Mouse (Mus musculus) neural tube, embryonic 11.5 days (tissue): ENCODE measurements around the gene Itga9. TPM values are rescaled to one million over a fixed set of nuclear protein-coding genes. Genes with fewer than 3 reads are reported as not detected.
A peak's percentile ranks its signal among the peaks of the same experiment; 100 is the strongest.

ENCODE experiments used
- ATAC-seq: fragments of 200-750 bp; cut with Nextera tagmentation; 2 replicates; pipeline ENCODE4 v1.8.0; 2017; ENCODE audit warnings: moderate number of reproducible peaks, mild to moderate bottlenecking, moderate TSS enrichment, moderate library complexity; ENCODE audit not compliant: insufficient read depth, low FRiP score, low TSS enrichment
- DNase-seq: peaks from one replicate; pipeline ENCODE4 v3.0.0-alpha.2; 2015; ENCODE audit warnings: low spot score
- H3K27ac ChIP-seq: fragments of 300-500 bp; sonication (generic); 2 replicates; pipeline ENCODE4 v1.5.1; 2014; ENCODE audit warnings: low read depth, mild to moderate bottlenecking, low read length
- H3K27me3 ChIP-seq: fragments of 300-500 bp; sonication (generic); 2 replicates; pipeline ENCODE4 v1.6.1; 2014; ENCODE audit warnings: mild to moderate bottlenecking, low read length, mixed read lengths; ENCODE audit not compliant: control insufficient read depth, insufficient read depth
- H3K36me3 ChIP-seq: fragments of 300-500 bp; sonication (generic); 2 replicates; pipeline ENCODE4 v1.6.1; 2014; ENCODE audit warnings: mild to moderate bottlenecking, low read length, moderate library complexity, mixed read lengths; ENCODE audit not compliant: control insufficient read depth, insufficient read depth
- H3K4me1 ChIP-seq: fragments of 300-500 bp; sonication (generic); 2 replicates; pipeline ENCODE4 v1.6.1; 2014; ENCODE audit warnings: low read length, mixed read lengths; ENCODE audit not compliant: control insufficient read depth, insufficient read depth
- H3K4me2 ChIP-seq: fragments of 300-500 bp; sonication (generic); 2 replicates; pipeline ENCODE4 v1.6.1; 2014; ENCODE audit warnings: low read depth, mild to moderate bottlenecking, moderate library complexity
- H3K4me3 ChIP-seq: fragments of 300-500 bp; sonication (generic); 2 replicates; pipeline ENCODE4 v1.5.1; 2014; ENCODE audit warnings: low read depth, low read length
- H3K9ac ChIP-seq: fragments of 300-500 bp; sonication (generic); 2 replicates; pipeline ENCODE4 v1.6.1; 2014; ENCODE audit warnings: mild to moderate bottlenecking, low read length
- H3K9me3 ChIP-seq: fragments of 300-500 bp; sonication (generic); 2 replicates; pipeline ENCODE4 v1.6.1; 2016; ENCODE audit warnings: low read length; ENCODE audit not compliant: control insufficient read depth
- WGBS: fragments of 180-500 bp; shearing (Covaris S2); extraction: QIAGEN DNeasy Blood & Tissue Kit; methylation state at CpG from one replicate; pipeline ENCODE4 v1.1.7; 2014; 5-methylcytosine and 5-hydroxymethylcytosine counted together
- polyA plus RNA-seq: library from polyadenylated mRNA; unstranded; fragments of >200 nt; fragmentation: Nextera tagmentation; extraction: Ambion mirVana; gene quantifications from 2 replicates; pipeline ENCODE4 v1.2.1, GENCODE M21; 2014

The Itga9 gene
- polyA plus RNA-seq, 1 experiment from 2014 or later, result 8.2 TPM

DNA sequence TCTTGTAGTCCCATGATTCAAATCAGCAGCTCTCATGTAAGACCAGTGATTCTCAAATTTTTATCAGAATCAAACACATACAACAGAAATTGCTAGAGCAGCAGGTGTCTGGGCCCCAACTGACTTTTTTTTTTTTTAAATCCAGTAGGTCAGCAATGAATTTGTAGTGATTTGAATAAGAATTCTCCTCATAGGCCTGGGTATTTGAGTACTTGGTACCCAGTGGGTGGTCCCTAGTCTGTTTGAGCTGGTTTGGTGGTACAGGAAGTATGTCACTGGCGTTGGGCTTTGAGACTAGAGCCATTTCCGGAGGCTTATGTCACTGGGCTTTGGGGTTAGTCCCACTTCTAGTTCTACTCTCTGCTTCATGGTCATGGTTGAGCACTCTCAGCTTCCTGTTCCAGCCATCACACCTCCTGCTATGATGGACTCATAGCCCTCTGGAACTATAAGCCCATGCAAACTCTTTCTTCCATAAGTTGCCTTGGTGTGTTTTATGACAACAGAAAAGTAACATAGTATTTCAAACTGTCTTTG is 116.4 kb downstream of the Itga9 start:
- ATAC-seq, result no peak
- H3K4me3 ChIP-seq, result no peak overlapping the region
- no peak overlapping the region for H3K4me2 ChIP-seq
- H3K4me1 ChIP-seq, result no peaks in the 10 kb centered on the region
- 88% methylated on average over 2 of the region's 2 CpGs for WGBS
- no peak overlapping the region for H3K27ac ChIP-seq
- H3K9me3 ChIP-seq, result no peaks in the 10 kb centered on the region
- H3K9ac ChIP-seq, result no peak overlapping the region
- no peaks in the 10 kb centered on the region for H3K36me3 ChIP-seq
- DNase-seq, result no peak
- H3K27me3 ChIP-seq, result no peaks in the 10 kb centered on the region

DNA sequence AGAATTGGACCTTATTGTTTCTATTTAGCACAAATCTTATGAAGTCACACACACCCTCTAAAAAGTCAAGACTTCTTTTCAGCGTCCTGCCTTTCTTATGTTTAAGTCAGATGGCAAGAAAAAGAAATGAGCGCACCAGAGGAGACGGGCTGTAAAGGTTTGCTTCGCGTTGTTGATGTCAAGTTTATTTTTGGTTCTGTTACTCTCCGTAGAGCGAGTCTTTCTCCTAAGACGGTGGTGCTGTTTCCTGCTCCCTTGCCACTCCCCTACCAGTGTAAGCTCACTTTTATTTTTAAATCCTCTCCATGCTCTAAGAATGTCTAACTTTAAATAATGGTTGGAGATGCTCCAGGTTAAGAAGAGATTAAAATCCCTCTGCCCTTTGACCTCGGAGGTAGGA is 118.6 kb downstream of the Itga9 start:
- Histone ChIP-seq H3K9ac (no peak overlapping the region), H3K4me1 (no peaks in the 10 kb centered on the region), H3K36me3 (no peaks in the 10 kb centered on the region), H3K9me3 (no peaks in the 10 kb centered on the region), H3K4me2 (no peak overlapping the region), H3K27ac (no peak overlapping the region), H3K27me3 (no peaks in the 10 kb centered on the region), H3K4me3 (no peak overlapping the region)
- WGBS, result 82% methylated on average over 9 of the region's 9 CpGs
- DNase-seq (no peak), ATAC-seq (no peak)

DNA sequence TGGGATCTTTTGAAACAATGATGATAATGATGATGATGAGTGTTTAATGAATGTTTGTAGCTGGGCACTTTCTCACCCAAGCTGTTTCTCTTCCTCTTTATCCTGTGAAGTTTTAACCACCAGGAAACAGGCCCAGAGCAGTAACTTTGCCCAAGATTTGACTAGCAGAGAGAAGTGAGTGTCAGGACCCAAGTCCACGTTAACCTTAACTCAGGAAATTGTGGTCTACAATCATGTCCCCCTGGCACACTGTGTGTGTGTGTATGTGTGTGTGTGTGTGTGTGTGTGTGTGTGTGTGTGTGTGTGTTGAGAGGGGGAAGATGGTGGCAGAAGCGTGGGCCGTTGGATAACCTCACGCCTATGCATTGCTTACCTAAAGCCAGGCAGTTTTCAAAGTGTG is 120.1 kb downstream of the Itga9 start:
- H3K9me3 ChIP-seq, result no peaks in the 10 kb centered on the region
- no peak overlapping the region for H3K9ac ChIP-seq
- WGBS, result 89% methylated on average over 4 of the region's 4 CpGs
- no peaks in the 10 kb centered on the region for H3K36me3 ChIP-seq
- no peaks in the 10 kb centered on the region for H3K4me1 ChIP-seq
- no peak overlapping the region for H3K27ac ChIP-seq
- no peak for ATAC-seq
- no peak overlapping the region for H3K4me2 ChIP-seq
- no peak for DNase-seq
- no peak overlapping the region for H3K4me3 ChIP-seq
- H3K27me3 ChIP-seq, result no peaks in the 10 kb centered on the region

DNA sequence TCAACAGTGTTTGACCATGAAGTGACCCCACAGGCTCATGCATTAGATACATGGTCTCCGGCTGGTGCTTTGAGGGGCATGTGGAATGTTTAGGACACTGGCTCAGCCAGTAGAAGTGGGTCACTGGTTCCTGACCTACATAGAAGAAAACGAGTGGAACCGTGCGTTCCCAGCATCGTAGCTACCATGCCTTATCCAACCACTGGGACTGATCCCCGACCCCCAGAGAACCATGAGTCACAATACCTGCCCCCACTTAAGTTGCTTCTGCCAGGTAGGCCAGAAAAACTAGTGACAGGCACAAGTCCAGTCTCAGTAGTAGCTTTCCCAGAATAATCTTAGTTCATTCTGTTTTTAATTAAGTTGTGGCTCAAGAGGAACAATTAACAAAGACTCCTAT is 121.8 kb downstream of the Itga9 start:
- no peak overlapping the region for H3K27ac ChIP-seq
- ATAC-seq (no peak), DNase-seq (no peak)
- 85% methylated on average over 6 of the region's 6 CpGs for WGBS
- H3K36me3 ChIP-seq, result no peaks in the 10 kb centered on the region
- H3K4me1 ChIP-seq, result no peaks in the 10 kb centered on the region
- H3K4me3 ChIP-seq, result no peak overlapping the region
- no peak overlapping the region for H3K9ac ChIP-seq
- no peak overlapping the region for H3K4me2 ChIP-seq
- H3K9me3 ChIP-seq, result no peaks in the 10 kb centered on the region
- no peaks in the 10 kb centered on the region for H3K27me3 ChIP-seq

DNA sequence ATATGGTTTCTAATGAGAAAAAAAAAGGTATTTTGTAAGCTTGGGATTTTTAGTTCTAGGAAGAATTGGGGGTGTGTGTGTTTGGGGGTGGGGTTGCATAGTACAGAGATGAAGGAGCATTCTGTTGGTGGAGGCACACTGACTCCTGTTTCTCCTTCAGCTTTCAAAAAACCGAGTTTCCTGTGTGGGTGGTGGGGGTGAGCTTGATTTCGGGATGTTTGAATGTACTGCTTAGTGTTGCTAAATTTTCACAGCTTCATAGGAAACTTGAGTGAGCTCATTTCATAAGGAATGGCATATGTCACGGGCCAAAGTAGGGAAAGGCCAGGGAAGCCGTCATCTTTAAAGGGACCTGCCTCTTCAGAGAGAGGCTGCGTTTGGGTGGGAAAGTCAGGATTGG is 122.5 kb downstream of the Itga9 start:
- Histone ChIP-seq H3K9me3 (no peaks in the 10 kb centered on the region), H3K4me3 (no peak overlapping the region), H3K9ac (no peak overlapping the region), H3K4me2 (no peak overlapping the region), H3K4me1 (no peaks in the 10 kb centered on the region), H3K36me3 (no peaks in the 10 kb centered on the region), H3K27ac (no peak overlapping the region), H3K27me3 (no peaks in the 10 kb centered on the region)
- WGBS, result 90% methylated on average over 5 of the region's 5 CpGs
- ATAC-seq (no peak), DNase-seq (no peak)

DNA sequence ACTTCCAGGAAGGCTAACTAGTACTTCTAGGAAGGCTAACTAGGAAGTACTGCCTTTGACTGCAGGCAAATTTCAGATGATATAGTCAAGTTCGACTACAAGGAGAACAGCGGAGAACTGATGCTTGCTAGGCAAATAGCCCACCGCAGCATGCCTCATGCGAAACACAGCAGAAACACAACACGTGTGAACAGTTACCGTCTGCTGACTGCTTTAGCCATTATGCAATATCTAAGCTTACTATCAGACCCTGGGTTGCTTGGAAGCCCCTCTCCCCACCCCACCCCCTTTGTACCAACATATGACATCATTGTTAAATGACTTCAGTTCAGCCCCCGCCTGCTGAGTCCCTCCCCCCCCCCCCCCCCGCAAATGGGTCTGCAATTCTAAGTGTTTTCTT is 123.7 kb downstream of the Itga9 start:
- Histone ChIP-seq H3K4me1 (no peaks in the 10 kb centered on the region), H3K9ac (no peak overlapping the region), H3K27ac (no peak overlapping the region), H3K36me3 (no peaks in the 10 kb centered on the region), H3K4me3 (no peak overlapping the region), H3K27me3 (no peaks in the 10 kb centered on the region), H3K4me2 (no peak overlapping the region), H3K9me3 (no peaks in the 10 kb centered on the region)
- no peak for ATAC-seq
- no peak for DNase-seq
- WGBS, result 82% methylated on average over 8 of the region's 8 CpGs

DNA sequence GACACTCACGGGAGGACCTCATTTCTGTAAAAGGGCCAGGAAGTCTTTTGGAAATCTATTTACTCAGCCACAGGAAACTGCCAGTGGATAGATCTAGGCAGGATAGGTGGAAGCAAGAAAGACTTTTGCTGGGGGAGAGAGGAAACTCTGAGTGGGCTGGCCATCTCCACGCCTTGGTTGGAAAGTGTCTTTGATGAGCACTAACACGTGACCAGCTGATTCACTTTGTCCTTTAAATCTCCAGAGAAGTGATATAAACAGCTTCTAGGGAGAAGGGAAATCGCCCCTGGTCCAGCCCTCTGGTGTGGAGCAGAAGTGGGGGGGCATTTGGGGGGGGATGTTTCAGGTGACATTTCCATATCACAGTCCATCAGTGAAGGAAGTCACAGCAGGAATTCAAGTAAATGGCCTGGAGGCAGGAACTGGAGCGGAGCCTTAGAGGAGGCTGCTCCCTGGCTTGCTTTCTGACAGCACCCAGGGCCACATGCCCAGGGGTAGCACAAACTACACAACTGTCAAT is 124.4 kb downstream of the Itga9 start:
- H3K27ac ChIP-seq, result 0 out of 2 replicates have a peak overlapping the region, but pooled peaks have one; percentile 17
- H3K9ac ChIP-seq, result no peak overlapping the region
- no peak for ATAC-seq
- DNase-seq, result no peak
- H3K4me1 ChIP-seq, result no peaks in the 10 kb centered on the region
- H3K27me3 ChIP-seq, result no peaks in the 10 kb centered on the region
- no peak overlapping the region for H3K4me3 ChIP-seq
- no peaks in the 10 kb centered on the region for H3K9me3 ChIP-seq
- H3K36me3 ChIP-seq, result no peaks in the 10 kb centered on the region
- WGBS, result 59% methylated on average over 5 of the region's 5 CpGs
- no peak overlapping the region for H3K4me2 ChIP-seq

DNA sequence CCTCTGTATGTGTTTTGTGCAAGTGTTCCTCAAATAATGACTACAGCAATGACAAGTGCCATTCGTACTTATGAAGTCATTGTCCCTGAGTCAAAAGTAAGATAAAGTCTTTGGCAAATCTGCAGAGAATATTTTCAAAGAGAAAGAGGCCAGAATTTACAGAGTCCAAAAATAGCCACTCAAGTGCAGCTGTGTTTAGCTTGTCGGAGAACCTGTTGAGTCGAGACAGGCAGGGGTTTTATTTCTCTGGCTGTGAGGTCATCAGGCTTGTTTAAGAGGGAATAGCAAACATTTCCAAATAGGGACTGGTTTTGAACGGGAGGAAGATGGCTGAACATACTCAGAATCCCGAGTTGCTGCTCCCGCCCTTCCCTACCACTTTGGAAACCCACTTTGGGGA is 125.2 kb downstream of the Itga9 start:
- Histone ChIP-seq H3K4me2 (no peak overlapping the region), H3K36me3 (no peaks in the 10 kb centered on the region), H3K27ac (no peak overlapping the region), H3K9ac (no peak overlapping the region), H3K4me3 (no peak overlapping the region), H3K27me3 (no peaks in the 10 kb centered on the region), H3K4me1 (no peaks in the 10 kb centered on the region), H3K9me3 (no peaks in the 10 kb centered on the region)
- ATAC-seq (no peak), DNase-seq (no peak)
- WGBS, result 65% methylated on average over 6 of the region's 6 CpGs

DNA sequence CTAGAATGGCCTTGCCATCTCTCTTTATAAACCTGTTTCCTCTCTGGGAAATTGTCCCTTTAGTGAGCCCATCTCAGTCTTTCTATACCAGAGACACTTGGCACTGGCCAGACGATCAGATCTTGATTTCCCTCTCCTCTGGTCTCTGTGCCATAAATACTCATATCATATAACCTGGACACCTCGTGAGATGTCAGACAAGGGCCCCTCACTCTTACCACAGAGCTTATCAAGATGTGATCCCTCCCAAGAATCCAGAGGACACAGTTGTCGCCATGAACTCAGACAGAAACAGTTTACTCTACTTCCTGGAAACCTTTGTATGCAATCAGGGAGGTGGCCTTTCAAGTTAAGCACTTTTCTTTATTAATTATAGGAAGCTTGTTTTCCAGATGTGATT is 127.1 kb downstream of the Itga9 start:
- ATAC-seq (no peak), DNase-seq (no peak)
- Histone ChIP-seq H3K9me3 (no peaks in the 10 kb centered on the region), H3K9ac (no peak overlapping the region), H3K36me3 (no peaks in the 10 kb centered on the region), H3K4me1 (no peaks in the 10 kb centered on the region), H3K4me3 (no peak overlapping the region), H3K4me2 (no peak overlapping the region), H3K27ac (no peak overlapping the region), H3K27me3 (no peaks in the 10 kb centered on the region)
- 77% methylated on average over 3 of the region's 3 CpGs for WGBS
